Mouse (Mus musculus): Measurements from ENCODE around the gene Cd160. TPM values are rescaled to one million over a fixed set of nuclear protein-coding genes. Genes with fewer than 3 reads are reported as not detected.

Gene Cd160
- polyA plus RNA-seq, 1 experiment from 2014 or later = 0.60 TPM

DNA sequence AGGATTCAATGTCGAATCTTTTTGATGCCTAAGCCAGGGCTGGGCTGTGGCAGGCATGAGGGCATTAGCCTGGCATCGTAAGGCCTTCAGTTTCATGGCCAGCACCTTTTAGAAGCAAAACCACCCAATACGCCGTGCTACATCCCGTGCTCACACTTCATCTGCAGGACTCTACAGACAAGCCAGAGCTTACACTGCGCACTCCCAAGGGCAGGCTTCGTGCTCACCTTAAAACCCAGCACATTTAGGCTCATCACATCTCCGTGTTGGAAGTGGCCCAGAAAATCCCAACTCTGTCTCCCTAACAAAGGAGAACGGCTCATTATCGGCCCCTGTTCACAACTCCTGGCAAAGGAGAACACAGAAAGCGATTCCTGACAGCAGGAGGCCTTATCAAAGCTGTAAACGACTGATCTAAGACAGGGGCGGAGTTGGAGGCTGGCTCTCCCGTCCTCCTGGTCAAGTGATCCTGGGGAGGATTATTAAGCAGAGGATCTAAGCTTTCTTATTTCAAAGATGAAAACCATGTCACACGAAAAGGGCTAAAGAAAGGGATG is 765 bp downstream of the Cd160 start:
- WGBS = 33% methylated on average over 15 of the region's 15 CpGs
- no peak for ATAC-seq (replicated peaks; ENCODE audit: insufficient number of reproducible peaks, insufficient read depth, low FRiP score, low read depth)
- H3K9me3 ChIP-seq (replicated peaks) = no peaks in the 10 kb centered on the region
- no peak overlapping the region for H3K27ac ChIP-seq
- no peaks in the 10 kb centered on the region for H3K36me3 ChIP-seq
- no peak overlapping the region for H3K9ac ChIP-seq
- peaks cover 3% of the 10 kb centered on the region; the same call in 1 of the 2 replicates for H3K27me3 ChIP-seq
- H3K4me3 ChIP-seq = no peak overlapping the region
- no peak overlapping the region for H3K4me2 ChIP-seq
- no peaks in the 10 kb centered on the region for H3K4me1 ChIP-seq (replicated peaks)

DNA sequence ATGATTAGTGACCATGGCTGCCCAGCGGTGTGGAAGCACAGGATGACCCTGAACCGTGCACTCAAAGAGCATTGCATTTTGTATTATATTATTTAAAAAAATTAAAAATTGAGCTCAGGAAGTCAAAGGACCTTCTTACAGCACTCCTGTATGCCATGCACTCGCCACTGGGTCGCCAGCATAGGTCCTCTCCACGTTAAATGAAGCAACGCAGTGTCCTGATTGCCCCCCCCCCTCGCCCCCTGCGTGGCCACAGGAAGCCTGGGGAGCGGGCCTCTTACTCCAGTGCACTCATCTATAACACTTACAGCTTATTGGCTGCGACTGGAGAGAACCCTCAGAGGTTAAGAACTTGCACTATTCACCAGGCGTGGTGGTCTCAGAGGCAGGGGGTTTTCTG is 3.9 kb downstream of the Cd160 start:
- peaks cover 3% of the 10 kb centered on the region; the same call in 1 of the 2 replicates for H3K27me3 ChIP-seq
- 49% methylated on average over 11 of the region's 11 CpGs for WGBS
- no peak for ATAC-seq (replicated peaks; ENCODE audit: insufficient number of reproducible peaks, insufficient read depth, low FRiP score, low read depth)
- H3K4me2 ChIP-seq = no peak overlapping the region
- H3K9ac ChIP-seq = no peak overlapping the region
- no peak overlapping the region for H3K4me3 ChIP-seq
- H3K27ac ChIP-seq = no peak overlapping the region
- H3K4me1 ChIP-seq (replicated peaks) = no peaks in the 10 kb centered on the region
- no peaks in the 10 kb centered on the region for H3K9me3 ChIP-seq (replicated peaks)
- H3K36me3 ChIP-seq = no peaks in the 10 kb centered on the region

DNA sequence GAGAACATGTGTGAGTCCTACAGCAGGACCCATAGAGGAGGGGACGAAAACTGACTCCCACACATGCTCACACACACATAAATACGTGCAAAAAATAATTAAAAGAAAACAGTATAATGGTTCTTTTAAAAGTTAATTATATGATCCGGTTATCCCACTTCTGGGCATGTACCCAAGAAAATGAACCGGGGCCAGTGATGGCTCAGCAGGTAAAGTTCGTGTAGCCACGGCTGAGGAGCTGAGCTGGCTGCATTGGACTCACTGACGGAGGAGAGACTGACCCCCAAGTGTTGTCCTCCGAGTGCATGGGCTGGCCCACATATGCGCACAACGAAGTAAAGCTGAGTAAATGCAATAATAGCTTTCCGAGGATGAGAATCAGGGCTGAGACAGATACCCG is 4.5 kb downstream of the Cd160 start:
- Histone ChIP-seq H3K4me1 (replicated peaks) (no peaks in the 10 kb centered on the region), H3K9me3 (replicated peaks) (no peaks in the 10 kb centered on the region), H3K4me3 (no peak overlapping the region), H3K4me2 (no peak overlapping the region), H3K27me3 (peaks cover 2% of the 10 kb centered on the region; the same call in 1 of the 2 replicates), H3K27ac (no peak overlapping the region), H3K9ac (no peak overlapping the region), H3K36me3 (no peaks in the 10 kb centered on the region)
- WGBS = 83% methylated on average over 12 of the region's 12 CpGs
- no peak for ATAC-seq (replicated peaks; ENCODE audit: insufficient number of reproducible peaks, insufficient read depth, low FRiP score, low read depth)

DNA sequence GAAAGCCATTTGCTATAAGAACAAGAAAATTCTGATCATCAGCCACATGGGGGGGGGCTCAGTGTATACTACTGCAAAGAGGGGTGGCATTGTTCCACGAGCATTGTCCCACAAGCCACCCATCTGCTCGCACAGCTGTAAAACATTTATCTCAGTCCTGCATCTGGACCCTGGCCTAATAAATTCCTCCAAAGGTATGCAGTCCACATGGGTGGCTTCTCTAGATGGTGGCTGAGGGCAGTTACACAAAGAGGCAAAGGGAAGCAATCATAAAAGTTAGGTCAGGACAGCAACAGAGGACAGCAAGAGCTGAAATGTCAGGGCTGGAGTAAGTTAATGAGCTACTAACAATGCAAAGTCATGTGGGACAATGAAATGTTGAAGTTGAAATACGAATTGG is 5.5 kb downstream of the Cd160 start:
- Histone ChIP-seq H3K9ac (no peak overlapping the region), H3K27ac (no peak overlapping the region), H3K9me3 (replicated peaks) (no peaks in the 10 kb centered on the region), H3K27me3 (no peaks in the 10 kb centered on the region), H3K4me1 (replicated peaks) (no peaks in the 10 kb centered on the region), H3K4me3 (no peak overlapping the region), H3K36me3 (no peaks in the 10 kb centered on the region), H3K4me2 (no peak overlapping the region)
- no peak for ATAC-seq (replicated peaks; ENCODE audit: insufficient number of reproducible peaks, insufficient read depth, low FRiP score, low read depth)
- 68% methylated on average over 3 of the region's 3 CpGs for WGBS

DNA sequence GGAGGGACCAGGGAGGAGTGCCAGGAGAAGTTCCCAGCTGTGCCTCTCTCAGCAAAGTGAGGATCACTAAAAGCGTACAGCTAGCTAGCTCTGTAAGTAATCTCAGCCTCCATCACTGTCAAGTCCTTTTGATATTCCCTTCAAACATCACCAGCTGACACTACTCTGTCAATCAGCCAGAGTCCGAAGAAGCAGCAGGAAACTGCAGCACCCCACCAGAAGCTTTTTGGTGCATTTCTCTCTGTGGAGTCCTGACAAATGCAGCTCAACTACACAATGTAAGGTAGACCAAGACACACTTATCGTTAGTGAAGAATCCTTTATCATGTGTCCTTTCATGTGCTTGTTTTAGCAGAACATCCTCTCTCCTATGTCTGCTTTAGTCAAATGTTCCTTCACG is 7.6 kb downstream of the Cd160 start:
- WGBS = 79% methylated on average over 4 of the region's 4 CpGs

DNA sequence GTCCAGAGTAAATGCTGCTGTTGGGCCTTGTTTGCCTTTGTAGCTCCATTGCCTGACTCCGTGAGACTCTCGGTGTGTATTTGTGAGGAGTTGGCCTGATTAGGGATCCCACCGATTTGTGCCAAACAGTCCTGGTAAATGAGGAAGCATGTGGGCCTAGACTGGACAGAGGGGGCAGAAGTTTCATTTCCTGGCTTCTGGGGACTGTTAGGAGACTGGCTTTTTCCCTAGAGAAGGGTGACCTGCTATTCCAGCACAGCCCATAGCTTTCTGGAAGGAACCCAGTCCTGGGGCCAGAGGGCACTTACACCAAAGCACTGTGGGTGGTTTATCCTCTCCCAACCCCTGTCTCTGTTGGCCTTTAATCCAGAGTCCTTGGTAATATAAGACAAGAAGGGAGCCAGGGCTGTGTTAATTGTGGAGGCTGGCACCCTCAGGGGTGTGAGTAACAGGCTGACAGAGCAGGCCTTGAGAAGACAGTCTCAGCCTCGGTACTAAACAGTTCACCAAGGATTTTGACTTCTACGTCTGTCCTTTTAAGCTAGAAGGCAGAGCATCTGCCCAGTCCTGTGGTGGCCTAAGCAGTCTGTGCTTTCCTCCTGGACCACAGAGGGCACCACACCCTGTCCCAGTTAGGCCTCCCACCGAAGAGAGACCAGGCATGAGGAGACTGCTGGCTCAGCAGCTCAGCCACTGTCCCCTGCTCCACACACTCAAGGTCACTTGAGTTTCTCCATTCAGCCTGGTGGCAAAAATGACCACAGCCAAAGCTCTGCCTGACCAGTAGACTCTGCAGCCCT is 8.8 kb downstream of the Cd160 start:
- Histone ChIP-seq H3K4me3 (no peak overlapping the region), H3K27me3 (no peaks in the 10 kb centered on the region), H3K27ac (no peak overlapping the region), H3K9ac (no peak overlapping the region), H3K9me3 (replicated peaks) (no peaks in the 10 kb centered on the region), H3K36me3 (no peaks in the 10 kb centered on the region), H3K4me2 (no peak overlapping the region), H3K4me1 (replicated peaks) (no peaks in the 10 kb centered on the region)
- ATAC-seq (replicated peaks; ENCODE audit: insufficient number of reproducible peaks, insufficient read depth, low FRiP score, low read depth) = no peak
- 68% methylated on average over 6 of the region's 6 CpGs for WGBS

More for the DNA sequence above, 7.6 kb downstream of the Cd160 start:
- ATAC-seq (replicated peaks; ENCODE audit: insufficient number of reproducible peaks, insufficient read depth, low FRiP score, low read depth) = no peak
- H3K27ac ChIP-seq = no peak overlapping the region
- H3K4me3 ChIP-seq = no peak overlapping the region
- no peaks in the 10 kb centered on the region for H3K27me3 ChIP-seq
- H3K4me1 ChIP-seq (replicated peaks) = no peaks in the 10 kb centered on the region
- H3K9me3 ChIP-seq (replicated peaks) = no peaks in the 10 kb centered on the region
- H3K9ac ChIP-seq = no peak overlapping the region
- H3K36me3 ChIP-seq = no peaks in the 10 kb centered on the region
- H3K4me2 ChIP-seq = no peak overlapping the region

DNA sequence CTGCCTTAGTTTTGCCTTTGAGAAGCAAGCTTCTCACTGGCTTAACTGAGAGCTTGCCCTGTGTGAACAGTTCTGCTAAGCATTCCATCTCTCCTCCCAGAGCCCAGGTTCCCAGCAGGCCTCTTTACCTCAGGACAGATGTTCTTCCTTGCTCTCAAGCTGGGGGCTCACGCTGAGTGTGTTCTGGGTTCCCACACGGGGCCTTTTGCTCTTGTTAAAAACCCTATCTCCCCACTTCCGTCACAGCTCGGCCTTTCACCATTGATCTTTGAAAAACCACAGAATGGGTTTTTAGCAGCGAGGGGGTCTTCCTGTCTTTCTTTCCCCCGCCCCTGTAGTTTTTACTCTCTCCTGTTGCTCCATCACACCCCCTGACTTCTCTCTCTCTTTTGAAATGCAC is 14.8 kb downstream of the Cd160 start:
- Histone ChIP-seq H3K4me3 (no peak overlapping the region), H3K27me3 (peaks cover 5% of the 10 kb centered on the region; the same call in 1 of the 2 replicates), H3K4me1 (replicated peaks) (peaks cover 13% of the 10 kb centered on the region), H3K9ac (no peak overlapping the region), H3K9me3 (replicated peaks) (no peaks in the 10 kb centered on the region), H3K27ac (no peak overlapping the region), H3K4me2 (peak overlapping the region; percentile 55; the same call in 1 of the 2 replicates), H3K36me3 (no peaks in the 10 kb centered on the region)
- 57% methylated on average over 6 of the region's 6 CpGs for WGBS
- ATAC-seq (replicated peaks; ENCODE audit: insufficient number of reproducible peaks, insufficient read depth, low FRiP score, low read depth) = no peak

DNA sequence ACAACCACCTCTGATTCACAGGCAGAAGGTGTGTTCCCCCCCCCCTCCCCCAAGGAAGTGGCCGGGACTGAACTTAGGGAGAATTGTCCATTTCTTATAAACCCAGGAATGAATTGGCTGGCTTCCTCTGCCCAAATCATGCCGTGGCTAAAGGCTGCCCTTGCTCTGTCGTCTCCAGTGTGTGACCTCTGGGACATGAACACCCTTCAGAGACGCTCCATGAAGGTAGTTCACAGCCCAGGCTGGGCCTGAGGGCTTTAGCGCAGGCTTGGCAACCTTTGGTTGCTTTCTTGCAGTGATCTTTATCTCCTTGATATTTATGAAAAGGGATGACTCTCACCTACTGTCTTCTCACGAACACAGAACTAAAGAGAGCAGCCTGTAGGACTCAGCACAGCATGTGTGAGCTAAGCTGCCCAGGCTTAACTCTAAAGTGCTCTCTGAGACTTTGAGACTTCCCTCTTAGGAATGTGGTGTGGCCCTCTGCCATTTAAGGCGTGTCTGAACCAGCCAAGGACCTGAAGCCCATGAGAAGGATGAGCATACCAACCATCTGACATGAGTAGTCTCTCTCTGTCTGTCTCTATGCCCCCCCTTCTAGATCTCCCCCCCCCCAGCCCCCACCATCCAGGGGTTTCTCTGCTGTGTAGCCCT is 15.4 kb downstream of the Cd160 start:
- ATAC-seq (replicated peaks; ENCODE audit: insufficient number of reproducible peaks, insufficient read depth, low FRiP score, low read depth) = peak; percentile 25
- WGBS = 33% methylated on average over 7 of the region's 7 CpGs
- Histone ChIP-seq H3K27ac (no peak overlapping the region), H3K9ac (0 out of 2 replicates have a peak overlapping the region, but pooled peaks have one; percentile 17), H3K27me3 (peaks cover 5% of the 10 kb centered on the region; the same call in 1 of the 2 replicates), H3K4me3 (peak overlapping the region; percentile 26), H3K36me3 (no peaks in the 10 kb centered on the region), H3K4me2 (peak overlapping the region; percentile 55), H3K4me1 (replicated peaks) (peaks cover 15% of the 10 kb centered on the region), H3K9me3 (replicated peaks) (no peaks in the 10 kb centered on the region)

DNA sequence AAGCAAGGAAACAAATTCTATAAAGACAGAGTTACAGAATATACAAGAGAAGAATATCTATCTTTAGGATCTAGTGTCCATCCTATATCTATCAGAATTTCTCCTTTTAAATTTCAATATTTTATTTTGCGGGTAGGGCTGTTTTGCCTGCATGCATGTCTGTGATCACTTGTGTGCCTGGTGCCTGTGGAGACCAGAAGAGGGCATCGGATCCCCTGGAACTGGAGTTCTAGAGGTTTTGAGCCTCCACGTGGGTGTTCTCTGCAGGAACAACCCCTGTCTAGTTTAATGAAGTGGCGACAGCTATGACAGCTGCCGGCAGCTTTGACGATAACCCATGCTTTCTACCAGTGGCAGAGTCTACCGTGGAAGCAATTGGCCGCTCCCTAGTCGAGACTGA is 16.0 kb downstream of the Cd160 start:
- H3K27ac ChIP-seq = no peak overlapping the region

DNA sequence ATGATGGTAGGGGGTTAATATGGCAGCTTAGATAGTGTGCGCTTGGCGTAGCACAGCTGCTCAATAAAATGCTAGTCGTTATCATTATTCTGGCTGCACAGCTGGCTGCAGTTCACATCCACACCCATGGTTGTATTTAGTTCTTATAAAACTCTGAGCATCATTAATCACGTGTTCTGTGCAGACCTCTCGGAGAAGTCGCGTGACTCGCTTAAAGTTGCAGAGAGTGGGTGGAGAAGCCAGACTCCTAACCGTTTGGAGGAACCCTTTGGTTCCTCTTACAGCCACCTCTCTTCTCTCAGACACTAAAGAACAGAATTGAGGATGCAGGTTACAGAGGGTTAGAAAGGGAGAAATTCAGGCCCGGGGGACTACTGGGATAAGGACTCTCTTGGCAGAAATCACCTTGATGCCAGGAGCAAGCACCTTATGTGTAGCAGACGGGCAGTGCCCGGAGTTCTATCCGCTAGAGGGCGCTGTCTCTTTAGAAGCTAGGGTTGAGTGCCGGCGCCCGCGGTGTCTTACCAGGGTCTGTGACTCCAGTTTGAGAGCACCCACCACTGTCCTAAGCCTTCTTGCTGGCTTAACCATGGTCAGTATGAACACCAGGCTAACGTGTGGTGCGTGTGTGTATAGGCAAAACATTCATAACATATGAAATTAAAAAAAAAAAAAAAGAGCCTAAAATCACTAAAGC is 16.6 kb downstream of the Cd160 start:
- no peak for ATAC-seq (replicated peaks; ENCODE audit: insufficient number of reproducible peaks, insufficient read depth, low FRiP score, low read depth)
- H3K9ac ChIP-seq = no peak overlapping the region
- H3K9me3 ChIP-seq (replicated peaks) = no peaks in the 10 kb centered on the region
- peak overlapping the region; percentile 26; the same call in 1 of the 2 replicates for H3K4me3 ChIP-seq
- peak overlapping the region; percentile 55 for H3K4me2 ChIP-seq
- no peaks in the 10 kb centered on the region for H3K36me3 ChIP-seq
- no peak overlapping the region for H3K27ac ChIP-seq
- 35% methylated on average over 20 of the region's 20 CpGs for WGBS
- H3K4me1 ChIP-seq (replicated peaks) = peaks cover 18% of the 10 kb centered on the region
- H3K27me3 ChIP-seq = peaks cover 5% of the 10 kb centered on the region; the same call in 1 of the 2 replicates

More for the DNA sequence above, 16.0 kb downstream of the Cd160 start:
- H3K4me1 ChIP-seq (replicated peaks) = peaks cover 18% of the 10 kb centered on the region
- no peaks in the 10 kb centered on the region for H3K9me3 ChIP-seq (replicated peaks)
- no peaks in the 10 kb centered on the region for H3K36me3 ChIP-seq
- peaks cover 5% of the 10 kb centered on the region; the same call in 1 of the 2 replicates for H3K27me3 ChIP-seq
- no peak overlapping the region for H3K9ac ChIP-seq
- H3K4me3 ChIP-seq = peak overlapping the region; percentile 26
- ATAC-seq (replicated peaks; ENCODE audit: insufficient number of reproducible peaks, insufficient read depth, low FRiP score, low read depth) = peak; percentile 65
- WGBS = 6% methylated on average over 9 of the region's 9 CpGs
- H3K4me2 ChIP-seq = peak overlapping the region; percentile 55

DNA sequence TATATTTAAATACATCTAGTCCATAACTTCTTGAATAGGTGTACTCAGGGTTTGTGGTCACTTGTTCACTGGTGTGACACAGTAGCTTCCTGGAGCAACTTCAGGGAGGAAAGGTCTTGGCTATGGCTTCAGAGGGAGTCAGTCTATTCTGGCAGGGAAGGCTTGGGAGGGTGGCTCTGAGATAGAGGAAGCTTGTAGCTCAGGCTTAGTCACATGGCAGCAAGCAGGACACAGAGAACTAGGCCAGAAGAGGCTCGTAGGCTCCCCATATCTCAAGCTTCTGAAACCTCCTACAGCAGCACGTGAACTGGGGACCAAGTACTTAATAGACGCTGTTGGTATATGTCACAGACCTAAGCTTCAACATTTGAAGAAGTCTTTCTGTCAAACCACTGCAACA is 17.9 kb downstream of the Cd160 start:
- H3K27me3 ChIP-seq = peaks cover 5% of the 10 kb centered on the region; the same call in 1 of the 2 replicates
- ATAC-seq (replicated peaks; ENCODE audit: insufficient number of reproducible peaks, insufficient read depth, low FRiP score, low read depth) = no peak
- H3K9ac ChIP-seq = no peak overlapping the region
- 67% methylated on average over 3 of the region's 3 CpGs for WGBS
- no peak overlapping the region for H3K4me3 ChIP-seq
- H3K27ac ChIP-seq = no peak overlapping the region
- H3K36me3 ChIP-seq = no peaks in the 10 kb centered on the region
- H3K4me1 ChIP-seq (replicated peaks) = peaks cover 18% of the 10 kb centered on the region
- H3K4me2 ChIP-seq = no peak overlapping the region
- H3K9me3 ChIP-seq (replicated peaks) = no peaks in the 10 kb centered on the region

Data from heart, embryonic 15.5 days (tissue).